Mouse (Mus musculus) frontal cortex, postnatal 14 days (tissue): ENCODE measurements around the gene Col16a1.

Experiments
- DNase-seq, 2 experiments: peaks; one replicate each; pipeline ENCODE4 v3.0.0; 2022; ENCODE audit warnings: low spot score in 2 of 2

Col16a1 gene

DNA sequence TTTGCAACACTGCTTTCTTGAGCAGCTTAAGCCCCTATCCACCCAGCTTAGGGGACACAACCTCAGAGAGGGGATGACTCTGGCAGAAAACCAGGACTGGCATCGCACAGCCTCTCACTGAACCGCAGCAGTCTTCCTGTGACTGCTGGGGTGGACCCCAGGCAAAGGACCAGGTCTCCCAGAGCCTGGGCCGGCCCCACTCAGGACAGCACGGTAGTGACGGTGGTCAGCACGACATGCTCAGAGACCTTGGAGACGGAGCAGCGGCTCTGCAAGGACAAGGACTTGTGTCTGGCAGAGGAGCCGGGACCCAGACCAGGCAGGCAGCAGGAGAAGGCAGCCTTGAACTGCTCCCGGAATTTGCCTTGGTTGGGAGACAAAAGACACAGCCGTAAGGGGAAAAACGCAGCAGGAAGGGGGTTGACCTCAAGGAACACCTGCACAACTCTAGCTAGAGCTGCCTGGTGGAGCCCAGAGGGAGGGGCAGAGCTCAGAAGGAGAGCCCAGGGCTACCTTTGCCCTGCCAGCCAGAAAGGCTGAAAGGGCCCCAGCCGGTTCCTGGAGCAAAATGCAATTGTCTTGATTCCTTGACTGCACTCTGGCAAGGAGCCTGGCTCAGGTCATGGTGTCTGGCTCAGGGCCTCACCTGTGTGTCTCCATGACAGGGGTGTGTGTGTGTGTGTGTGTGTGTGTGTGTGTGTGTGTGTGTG is 83.2 kb downstream of the Col16a1 start:
- no peak for DNase-seq

DNA sequence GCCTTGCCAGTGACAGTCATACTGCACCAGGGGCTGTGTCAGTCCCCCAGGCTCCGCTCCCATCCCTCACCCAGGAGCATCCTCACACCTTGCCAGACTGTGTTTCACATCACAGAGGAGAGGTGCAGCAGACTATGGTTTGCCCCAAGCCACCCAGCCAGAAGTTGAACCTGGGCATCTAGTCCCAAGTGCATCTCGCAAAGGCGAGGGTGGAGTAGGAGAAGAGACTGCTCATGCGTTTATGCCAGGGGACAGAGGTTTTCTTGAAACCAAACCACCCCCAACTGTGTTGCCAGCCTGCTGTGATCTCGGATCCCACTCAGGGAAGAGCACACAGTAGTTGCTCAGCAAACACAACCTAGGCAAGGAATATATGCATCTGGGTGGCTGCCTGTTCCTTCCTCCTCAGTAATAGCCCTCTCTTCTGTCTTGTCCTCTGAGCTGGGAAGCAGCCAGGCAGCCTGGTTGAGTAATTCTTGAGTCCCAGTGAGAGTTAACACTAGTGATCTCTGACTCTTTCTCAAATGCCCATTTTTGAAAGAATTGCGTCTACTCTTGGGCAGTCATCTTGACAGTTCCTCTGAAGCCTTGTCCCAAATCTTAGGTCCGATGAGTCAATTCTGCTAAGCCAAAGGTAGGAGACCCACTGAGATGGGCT is 83.9 kb downstream of the Col16a1 start:
- no peak for DNase-seq

DNA sequence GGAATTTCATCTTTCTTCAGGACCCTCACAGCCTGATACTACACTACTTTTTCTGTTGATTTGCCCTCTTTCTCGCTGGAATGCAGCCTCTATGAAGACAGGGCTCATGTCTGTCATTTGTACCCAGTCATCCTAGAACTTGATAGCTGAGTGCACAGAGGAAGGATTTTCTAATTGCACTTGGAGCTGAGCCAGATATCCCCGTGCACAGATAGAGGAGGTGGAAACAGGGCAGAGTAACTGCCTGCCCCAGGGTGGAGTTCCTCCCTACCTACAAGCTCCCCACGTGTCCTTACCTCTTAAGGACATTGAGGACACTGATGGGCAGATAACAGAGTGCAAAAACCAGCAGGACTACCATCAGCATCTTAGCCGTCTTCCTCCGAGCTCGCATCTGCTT is 85.8 kb downstream of the Col16a1 start:
- no peak for DNase-seq

DNA sequence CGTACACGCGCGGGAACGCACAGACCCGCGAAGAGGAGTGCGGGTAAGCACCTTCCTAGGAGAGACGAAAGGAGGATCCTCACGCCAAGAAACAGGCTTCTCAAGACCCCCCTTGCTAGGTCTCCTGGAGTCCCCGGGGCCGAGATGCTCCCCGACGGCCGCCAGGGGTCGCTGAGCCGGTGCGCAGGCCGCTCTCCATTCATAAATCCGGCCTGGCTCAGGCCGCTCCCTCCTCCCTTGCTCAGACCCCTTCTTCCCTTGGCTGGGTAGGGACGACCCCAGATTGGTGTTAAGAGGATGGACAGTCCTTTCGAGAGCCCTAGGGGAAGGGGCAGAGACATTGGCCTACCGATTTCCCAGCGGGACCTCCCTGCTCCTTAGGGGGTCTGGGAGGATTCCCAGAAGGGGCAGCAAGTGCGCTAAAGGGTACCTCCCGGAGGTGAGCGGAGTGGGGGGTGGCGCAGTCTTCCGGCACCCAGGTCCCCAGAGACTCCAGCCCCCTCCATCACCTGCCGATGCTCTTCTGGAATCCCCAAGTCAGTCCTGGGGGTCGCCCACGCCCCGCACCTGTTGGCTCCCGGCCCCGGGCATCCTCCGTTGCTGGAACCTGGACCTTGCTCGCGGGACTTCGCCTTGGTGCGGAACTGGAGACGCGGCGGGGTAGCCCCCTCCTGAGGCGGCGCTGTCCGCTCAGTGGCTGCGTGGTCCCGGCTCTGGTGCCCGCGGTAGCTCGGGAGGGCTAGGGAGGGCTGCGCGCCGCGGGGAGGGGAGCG is 91.0 kb downstream of the Col16a1 start:
- DNase-seq = peak; percentile 27 to 55

DNA sequence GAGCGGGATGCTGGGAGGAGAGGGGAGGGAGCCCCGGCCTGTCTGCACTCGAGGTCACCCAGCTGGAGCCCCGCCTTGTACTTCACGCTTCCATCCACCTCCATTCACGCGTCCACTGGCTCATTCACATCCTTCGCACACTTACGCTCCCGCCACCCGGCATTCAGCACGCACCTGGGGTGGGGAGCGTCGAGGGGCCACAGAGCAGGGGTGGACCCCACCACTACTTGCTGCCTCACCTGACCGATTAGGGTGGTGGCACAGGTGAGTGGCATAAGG is 91.5 kb downstream of the Col16a1 start, which contains the start of gene Hcrtr1:
TSS of gene Hcrtr1 (minus strand) at position 146 of the 279 bp plus-strand sequence.
- no peak for DNase-seq

DNA sequence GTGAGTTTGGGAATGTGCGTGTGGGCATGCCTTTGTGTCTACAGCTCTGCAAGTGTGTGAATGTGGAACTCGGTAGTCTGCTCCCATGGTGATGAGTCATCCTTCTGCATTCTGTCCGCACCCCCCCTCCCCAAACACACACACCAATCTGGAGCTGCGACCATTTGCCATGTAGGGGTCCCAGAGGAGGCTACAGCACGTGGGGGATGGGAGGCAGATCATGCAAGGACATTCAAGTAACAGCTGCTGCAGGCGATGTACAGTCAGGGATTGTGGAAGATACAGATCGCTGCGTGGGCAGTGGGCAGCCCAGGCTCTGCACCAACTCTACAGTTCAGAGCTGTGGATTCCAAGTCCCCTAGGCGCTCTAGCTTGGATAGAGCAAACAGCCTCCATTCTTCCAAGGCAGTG is 93.4 kb downstream of the Col16a1 start:
- DNase-seq = peak; percentile 59 to 67

DNA sequence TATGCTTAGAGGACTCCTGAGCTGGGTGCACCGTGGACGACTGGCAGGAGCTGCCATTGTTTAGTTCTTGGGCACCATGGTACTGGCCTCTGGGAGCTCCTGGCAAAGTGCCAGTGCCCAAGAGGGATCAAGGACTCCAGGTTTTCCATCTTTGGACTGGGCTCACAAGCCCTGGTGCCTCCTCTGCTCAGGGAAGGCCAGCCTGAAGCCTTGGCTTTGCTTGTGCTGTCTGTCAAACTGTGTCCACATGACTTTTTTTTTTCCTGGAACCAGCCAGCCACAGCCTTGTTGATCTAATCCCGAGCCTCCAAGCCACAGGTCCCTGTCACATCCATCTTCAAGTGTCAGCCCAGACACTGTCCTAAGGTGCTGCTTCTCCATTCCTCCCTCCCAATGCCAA is 94.1 kb downstream of the Col16a1 start:
- DNase-seq = no peak

DNA sequence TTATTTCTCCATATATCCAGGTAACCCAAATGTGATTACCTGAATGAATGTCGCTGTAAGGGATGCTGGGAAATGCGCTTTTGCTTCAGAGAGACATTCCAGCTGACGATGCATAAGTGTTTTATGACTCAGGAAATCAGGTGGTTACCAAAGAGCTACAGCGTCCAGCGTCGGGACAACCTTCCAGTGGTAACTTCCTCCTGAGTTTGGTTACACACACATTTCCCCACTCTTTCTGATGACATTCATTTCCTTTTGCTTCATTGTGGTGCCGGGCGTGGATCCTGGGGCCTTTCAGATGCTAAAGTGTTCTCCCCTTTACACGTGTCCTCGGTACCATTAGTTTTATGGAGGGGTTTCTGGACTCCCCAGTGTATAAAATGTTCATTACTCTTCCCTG is 100.8 kb downstream of the Col16a1 start:
- no peak for DNase-seq
